Mouse (Mus musculus): ENCODE measurements around the gene Mien1. TPM values are rescaled to one million over a fixed set of nuclear protein-coding genes. Genes with fewer than 3 reads are reported as not detected.

Gene Mien1
- 10 to 100 TPM; 28.0 to 29.0 TPM for total RNA-seq (2021)
- long read RNA-seq, experiment 1, transcript Mien1-201 (4 exons, 747 nt) = major isoform, 14 of 16 reads
- long read RNA-seq, experiment 1, partial matches to known transcripts = 2 of 16 reads
- long read RNA-seq, experiment 1, other reads (novel, unspliced or antisense) = 0 of 16 reads
- long read RNA-seq, experiment 2, transcript Mien1-201 (4 exons, 747 nt) = major isoform, 13 of 15 reads
- long read RNA-seq, experiment 2, partial matches to known transcripts = 2 of 15 reads
- long read RNA-seq, experiment 2, other reads (novel, unspliced or antisense) = 0 of 15 reads

GRCm38 (mm10) chr11:98438331-98439158 is at the start of gene Mien1:
Gene Mien1, minus strand, starts transcription at chr11:98438991.
- peak; percentile 96 to 97 for DNase-seq (ENCODE audit: low spot score in 2 of 2)

- no peak for DNase-seq (ENCODE audit: low spot score in 2 of 2)
These were observed 48.8 kb upstream of the Mien1 start for GRCm38 (mm10) chr11:98487526-98488040.

- no peak for DNase-seq (ENCODE audit: low spot score in 2 of 2)
These were observed 47.0 kb upstream of the Mien1 start for GRCm38 (mm10) chr11:98485749-98486148.

DNA sequence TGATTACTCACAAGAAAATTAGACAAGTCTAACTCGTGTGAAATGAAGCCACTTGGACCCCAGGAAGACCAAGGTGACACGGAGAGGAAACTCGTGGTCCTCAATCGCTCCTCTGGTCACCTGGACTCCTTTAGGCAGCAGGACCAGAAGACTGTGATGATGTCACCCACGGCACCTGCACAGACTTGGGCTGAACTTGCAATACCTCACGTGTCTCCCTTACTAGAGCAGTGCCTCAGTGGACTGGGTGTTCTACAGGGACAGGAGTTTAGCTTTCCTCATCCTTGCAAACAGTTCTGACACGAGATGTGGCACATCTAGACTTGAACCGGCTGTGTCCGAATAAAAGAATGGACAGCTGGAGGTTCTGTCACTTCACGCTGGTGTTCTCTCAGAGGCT is 43.3 kb upstream of the Mien1 start:
- no peak for DNase-seq (ENCODE audit: low spot score in 2 of 2)

DNA sequence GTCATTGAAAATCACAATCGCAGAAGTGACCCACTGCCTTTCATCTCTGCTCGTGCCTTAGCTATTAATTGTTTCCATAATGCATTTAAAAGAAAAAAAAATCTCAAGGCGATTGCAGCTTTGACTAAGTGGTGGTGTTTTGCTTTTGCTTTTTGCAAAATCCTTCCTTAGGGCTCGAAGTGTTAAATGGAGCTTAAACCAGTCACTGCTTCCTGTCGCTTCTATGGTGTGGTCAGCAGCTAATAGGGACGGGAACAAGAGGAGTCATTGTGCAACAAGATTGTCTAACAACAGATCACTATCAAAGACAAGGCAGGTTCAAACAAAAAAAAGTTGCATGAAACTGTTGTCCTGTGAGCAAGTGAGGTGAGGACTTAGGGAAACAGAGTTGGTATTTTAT is 42.4 kb upstream of the Mien1 start:
- no peak for DNase-seq (ENCODE audit: low spot score in 2 of 2)

- no peak for DNase-seq (ENCODE audit: low spot score in 2 of 2)
These were observed 41.2 kb upstream of the Mien1 start for GRCm38 (mm10) chr11:98479940-98480497.

DNA sequence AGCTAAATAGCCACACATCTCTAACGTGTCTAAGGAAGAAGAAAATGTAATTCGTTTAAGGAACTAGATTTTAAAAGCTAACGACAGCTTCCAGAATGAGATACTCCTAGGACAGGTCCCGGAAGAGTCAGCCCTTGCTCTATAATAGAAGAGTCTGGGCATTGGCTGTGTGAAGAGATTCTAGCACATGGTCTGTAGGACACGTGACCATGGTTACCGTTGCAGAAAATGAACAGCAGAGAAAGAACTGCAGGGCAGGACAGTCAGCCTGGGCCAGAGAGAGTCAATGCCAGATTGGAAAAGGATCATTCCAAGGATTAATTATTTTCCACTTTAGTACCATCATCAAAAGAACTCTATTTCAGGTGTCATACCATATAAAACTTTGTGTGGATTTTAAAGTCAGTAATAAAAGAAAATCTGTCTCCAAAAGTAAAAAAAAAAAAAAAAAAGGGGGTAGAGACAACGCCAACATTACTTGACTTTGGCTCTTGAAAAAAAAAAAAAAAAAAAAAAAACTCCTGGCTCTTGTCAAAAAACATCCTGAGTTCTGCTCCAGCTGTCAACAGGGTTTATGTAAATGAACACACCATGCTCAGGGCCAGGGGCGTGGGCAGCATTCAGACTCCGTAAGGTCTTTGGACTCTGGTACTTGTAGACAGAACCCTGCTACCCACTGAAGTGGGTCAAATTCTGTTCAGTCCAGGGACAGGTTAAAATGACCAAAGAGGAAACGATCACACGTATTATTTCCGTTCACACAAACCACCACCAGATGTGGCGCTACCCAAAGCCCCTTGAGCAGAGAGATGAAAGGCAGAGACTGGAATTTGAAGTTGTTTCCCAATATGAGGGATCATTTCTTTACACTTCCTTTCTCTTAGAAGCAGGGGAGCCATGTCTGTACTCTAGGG is 40.5 kb upstream of the Mien1 start:
- no peak for DNase-seq (ENCODE audit: low spot score in 2 of 2)

DNA sequence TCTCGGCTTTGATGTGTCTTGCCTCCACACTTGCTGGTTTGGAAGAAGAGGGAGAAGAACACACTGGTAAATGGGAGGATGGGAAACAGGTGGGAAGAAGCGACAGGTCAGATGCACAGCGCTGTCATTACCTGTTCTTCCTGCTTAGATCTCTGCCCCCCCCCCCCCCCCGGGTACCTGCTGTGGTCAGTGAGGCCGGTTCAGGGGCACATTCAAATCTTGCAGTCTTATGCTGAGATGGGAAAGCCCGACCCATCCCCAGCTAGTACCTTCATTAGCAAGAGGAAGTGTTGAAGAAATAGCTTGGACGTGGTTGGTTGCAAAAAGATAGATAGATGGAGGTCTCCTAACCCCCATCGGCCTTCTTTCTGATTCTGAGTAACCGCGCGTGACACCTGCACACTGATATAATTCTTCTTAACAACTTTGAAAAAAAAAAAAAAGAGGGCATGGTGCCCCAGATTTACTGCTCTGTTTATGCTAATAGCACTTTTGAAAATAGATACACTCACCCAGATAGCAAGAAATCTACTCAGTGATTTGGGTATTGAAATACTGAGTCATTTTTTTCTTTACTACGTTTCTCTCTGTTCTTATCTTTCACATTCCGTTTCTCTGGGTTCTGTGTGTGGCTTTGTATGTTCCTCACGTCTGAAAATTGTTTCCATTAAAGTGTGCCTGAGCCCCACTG is 38.4 kb upstream of the Mien1 start:
- no peak for DNase-seq (ENCODE audit: low spot score in 2 of 2)

GRCm38 (mm10) chr11:98476434-98476807 is 37.6 kb upstream of the Mien1 start:
- no peak for DNase-seq (ENCODE audit: low spot score in 2 of 2)

GRCm38 (mm10) chr11:98475630-98476433 is 37.0 kb upstream of the Mien1 start:
- DNase-seq (ENCODE audit: low spot score in 2 of 2) = no peak

- DNase-seq (ENCODE audit: low spot score in 2 of 2) = no peak
These were observed 36.2 kb upstream of the Mien1 start for GRCm38 (mm10) chr11:98474967-98475366.

DNA sequence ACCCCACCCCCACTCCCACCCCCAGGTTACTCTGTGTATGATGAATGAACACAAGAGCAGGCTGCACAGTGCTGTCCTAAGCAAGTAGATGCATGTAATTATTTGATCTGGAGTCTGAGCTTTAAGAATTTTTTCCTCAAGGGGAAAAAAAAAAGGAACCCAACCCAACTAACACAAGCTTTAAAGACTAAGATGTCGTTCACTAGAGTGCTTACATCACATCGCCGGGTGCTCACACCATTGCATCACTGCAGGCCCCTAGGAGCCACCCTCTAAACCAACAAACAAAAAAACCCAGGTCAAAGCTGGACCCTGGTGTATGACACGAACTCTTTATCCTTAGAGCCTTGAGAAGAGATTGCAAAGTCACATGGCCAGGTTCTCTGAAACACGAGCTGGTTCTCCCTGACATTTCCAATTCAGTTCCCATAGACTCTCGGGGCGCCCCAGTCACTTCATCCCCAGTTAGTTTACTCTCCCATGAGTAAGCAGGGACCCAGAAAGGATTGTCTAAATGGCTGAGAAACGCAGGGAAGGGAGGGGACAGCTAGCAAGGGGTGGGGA is 35.2 kb upstream of the Mien1 start:
- DNase-seq (ENCODE audit: low spot score in 2 of 2) = no peak

- no peak for DNase-seq (ENCODE audit: low spot score in 2 of 2)
These were observed 33.9 kb upstream of the Mien1 start for GRCm38 (mm10) chr11:98472696-98473095.

DNA sequence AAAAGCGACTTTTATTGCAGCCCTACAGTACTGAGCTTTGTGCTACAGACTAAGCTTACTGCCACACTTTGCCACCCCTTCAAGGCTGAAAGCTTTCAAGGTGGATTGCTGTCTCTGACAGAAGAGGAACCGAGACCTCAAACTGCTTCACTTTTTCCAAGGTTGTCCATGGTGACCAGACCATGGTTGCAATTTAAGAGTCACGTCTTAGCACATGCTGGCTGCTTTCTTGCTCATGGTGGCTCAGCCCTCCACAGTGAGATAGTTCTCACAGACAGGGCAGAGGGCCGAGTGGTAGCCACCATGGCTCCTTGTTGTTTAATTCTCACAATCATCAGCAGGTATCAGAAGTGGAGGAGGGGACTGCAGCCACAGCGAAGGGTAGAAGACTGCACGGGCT is 32.0 kb upstream of the Mien1 start:
- no peak for DNase-seq (ENCODE audit: low spot score in 2 of 2)

DNA sequence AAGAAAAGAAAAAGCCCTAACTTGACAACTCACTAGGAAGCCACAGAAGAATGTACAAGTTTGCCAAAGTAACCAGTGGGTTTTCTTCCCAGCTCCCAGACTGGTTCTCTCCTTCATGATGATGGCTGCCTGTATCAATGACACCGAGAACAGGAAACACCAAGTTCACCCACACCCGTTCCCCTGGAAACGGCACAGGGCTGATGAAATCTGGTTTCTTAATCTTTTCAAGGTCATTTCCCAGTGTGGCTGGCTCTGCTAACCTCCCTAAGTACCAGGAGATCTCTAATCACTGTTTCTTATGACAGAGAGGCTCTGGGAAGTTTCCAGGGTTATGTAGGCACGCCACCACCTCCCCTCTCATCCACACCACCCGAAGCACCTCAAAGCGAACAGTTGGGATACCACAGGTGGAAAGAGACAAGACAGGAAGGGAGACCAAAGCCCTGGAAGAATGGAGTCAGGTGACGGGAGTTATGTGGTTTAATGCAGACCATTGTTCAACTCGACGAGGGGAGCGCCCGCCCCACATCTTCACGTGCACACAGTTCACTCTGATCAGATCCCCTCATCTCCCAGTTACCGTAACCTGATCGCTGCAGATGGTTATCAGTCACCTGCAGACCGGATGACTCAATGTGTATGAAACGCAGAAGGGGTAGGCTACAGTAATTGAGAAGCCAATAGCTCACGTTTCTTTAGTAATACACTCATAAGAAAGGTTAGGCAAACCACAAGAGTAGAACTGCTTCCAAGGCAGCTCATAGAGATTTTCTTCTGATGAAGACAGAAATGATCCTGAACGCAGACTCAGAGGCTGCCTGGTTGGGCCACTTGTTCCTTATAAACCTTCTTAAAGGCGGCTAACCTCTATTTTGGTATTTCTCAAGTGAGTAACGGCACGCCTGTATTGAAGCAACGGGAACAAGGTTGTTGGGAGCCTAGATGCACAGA is 31.2 kb upstream of the Mien1 start:
- DNase-seq (ENCODE audit: low spot score in 2 of 2) = no peak

DNA sequence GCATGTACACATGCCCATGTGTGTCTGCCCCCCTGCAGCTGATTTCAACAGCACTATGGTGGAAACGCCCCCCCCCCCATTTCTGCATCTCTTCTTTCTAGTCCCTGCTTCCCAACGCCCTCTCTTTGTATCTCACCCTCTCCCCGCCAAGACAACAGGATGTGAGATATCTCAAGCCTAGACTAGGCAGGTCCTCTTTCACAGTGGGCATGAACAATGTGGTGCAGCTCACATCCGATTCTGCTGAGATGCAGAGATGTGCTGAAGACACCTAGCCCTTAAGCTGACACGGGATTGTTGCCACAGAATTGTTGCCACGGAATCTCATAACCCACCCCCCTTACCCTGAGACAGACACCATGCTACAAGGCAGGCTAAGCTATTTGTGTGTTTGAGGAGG is 25.7 kb upstream of the Mien1 start:
- no peak for DNase-seq (ENCODE audit: low spot score in 2 of 2)

DNA sequence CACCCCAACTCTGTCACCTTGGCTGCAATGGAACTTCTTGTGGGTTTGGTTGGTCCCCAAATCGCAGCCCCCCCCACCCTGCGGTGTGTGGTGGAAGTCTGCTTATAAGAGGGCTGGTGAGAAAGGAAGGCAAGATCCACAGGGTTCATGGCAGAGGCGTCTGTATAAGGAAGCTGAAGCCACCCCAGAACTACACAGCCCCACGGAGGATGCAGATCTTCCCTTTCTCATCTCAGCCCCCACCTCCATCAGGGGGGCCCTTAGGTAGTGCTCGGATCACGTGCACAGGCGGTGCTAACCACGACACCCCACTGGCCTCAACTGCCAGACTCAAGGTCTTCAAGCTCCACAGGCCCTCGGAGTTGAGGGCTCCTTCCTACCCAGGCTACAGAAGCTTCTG is 25.1 kb upstream of the Mien1 start:
- no peak for DNase-seq (ENCODE audit: low spot score in 2 of 2)

GRCm38 (mm10) chr11:98462255-98462654 is 23.5 kb upstream of the Mien1 start:
- no peak for DNase-seq (ENCODE audit: low spot score in 2 of 2)
